Mouse (Mus musculus) layer of hippocampus, adult 18-20 months (tissue): ENCODE data around the gene Jak2. TPM values are rescaled to one million over a fixed set of nuclear protein-coding genes. Genes with fewer than 3 reads are reported as not detected.

Source experiments
- DNase-seq, 2 experiments: peaks; one replicate each; pipeline ENCODE4 v3.0.0; 2022; ENCODE audit warnings: low spot score in 2 of 2
- total RNA-seq, 2 experiments: library from RNA; stranded (reverse); gene quantifications; 2 replicates each; pipeline ENCODE4 v1.2.3; 2021

Gene Jak2
- total RNA-seq, 2 experiments from 2014 or later, result 27.9 to 31.0 TPM

GRCm38 (mm10) chr19:29300919-29301318 is 49.3 kb downstream of the Jak2 start:
- no peak for DNase-seq

- DNase-seq, result no peak
Observed at GRCm38 (mm10) chr19:29302119-29302518, 50.5 kb downstream of the Jak2 start.

- DNase-seq, result no peak
Observed at GRCm38 (mm10) chr19:29308832-29309231, 57.2 kb downstream of the Jak2 start.

- peak; percentile 26 to 74 for DNase-seq
Observed at GRCm38 (mm10) chr19:29311791-29312190, 60.2 kb downstream of the Jak2 start.

- DNase-seq, result peak in 1 of 2 experiments; percentile 16
Observed at GRCm38 (mm10) chr19:29312661-29313060, 61.0 kb downstream of the Jak2 start.

- DNase-seq, result no peak
Observed at GRCm38 (mm10) chr19:29323416-29324049, 71.9 kb downstream of the Jak2 start.

- peak in 1 of 2 experiments; percentile 9 for DNase-seq
Observed at GRCm38 (mm10) chr19:29325053-29325851, 73.6 kb downstream of the Jak2 start, which contains the start of gene Insl6. TSS of gene Insl6 (minus strand) at chr19:29325356.

GRCm38 (mm10) chr19:29325852-29326180 is 74.2 kb downstream of the Jak2 start:
- DNase-seq, result no peak

GRCm38 (mm10) chr19:29326396-29326795 is 74.8 kb downstream of the Jak2 start:
- no peak for DNase-seq

GRCm38 (mm10) chr19:29326822-29327552 is 75.4 kb downstream of the Jak2 start:
- no peak for DNase-seq

- DNase-seq, result peak in 1 of 2 experiments; percentile 18
Observed at GRCm38 (mm10) chr19:29334068-29334745, 82.6 kb downstream of the Jak2 start, which contains the start of gene Rln1. TSS of gene Rln1 (minus strand) at chr19:29334670.

GRCm38 (mm10) chr19:29336624-29337023 is 85.0 kb downstream of the Jak2 start:
- DNase-seq, result no peak

- DNase-seq, result no peak
Observed at GRCm38 (mm10) chr19:29341029-29341428, 89.4 kb downstream of the Jak2 start.

- no peak for DNase-seq
Observed at GRCm38 (mm10) chr19:29342281-29342680, 90.7 kb downstream of the Jak2 start.

GRCm38 (mm10) chr19:29344868-29345267 is 93.2 kb downstream of the Jak2 start:
- no peak for DNase-seq

GRCm38 (mm10) chr19:29345636-29346035 is 94.0 kb downstream of the Jak2 start:
- peak in 1 of 2 experiments; percentile 28 for DNase-seq

GRCm38 (mm10) chr19:29350991-29351390 is 99.4 kb downstream of the Jak2 start:
- DNase-seq, result no peak

GRCm38 (mm10) chr19:29354895-29355877 is 103.6 kb downstream of the Jak2 start:
- peak; percentile 71 to 92 for DNase-seq

- DNase-seq, result no peak
Observed at GRCm38 (mm10) chr19:29356281-29356680, 104.7 kb downstream of the Jak2 start.

GRCm38 (mm10) chr19:29360251-29360650 is 108.6 kb downstream of the Jak2 start:
- no peak for DNase-seq
